Mouse (Mus musculus) midbrain, embryonic 10.5 days (tissue): ENCODE data around the gene Gnb3. TPM values are rescaled to one million over a fixed set of nuclear protein-coding genes. Genes with fewer than 3 reads are reported as not detected.
"Not testable (repeated sequence)": the region's sequence is repeated elsewhere in the genome, so short reads cannot be mapped to it uniquely, and the experiment has no call there.

ENCODE experiments used
- DNase-seq: peaks from one replicate; pipeline ENCODE4 v3.0.0-alpha.2; 2017; ENCODE audit warnings: low spot score
- H3K27ac ChIP-seq: fragments of 300-500 bp; sonication (generic); replicated peaks from 2 replicates; pipeline ENCODE4 v1.5.1; 2016; ENCODE audit warnings: mild to moderate bottlenecking
- H3K27me3 ChIP-seq: fragments of 300-500 bp; sonication (generic); 2 replicates; pipeline ENCODE4 v1.6.1; 2016; ENCODE audit warnings: low read depth, mild to moderate bottlenecking; ENCODE audit not compliant: poor library complexity, severe bottlenecking
- H3K36me3 ChIP-seq: fragments of 300-500 bp; sonication (generic); 2 replicates; pipeline ENCODE4 v1.6.1; 2016; ENCODE audit warnings: mild to moderate bottlenecking, moderate library complexity
- H3K4me1 ChIP-seq: fragments of 300-500 bp; sonication (generic); 2 replicates; pipeline ENCODE4 v1.6.1; 2016
- H3K4me3 ChIP-seq: fragments of 300-500 bp; sonication (generic); 2 replicates; pipeline ENCODE4 v1.5.1; 2016; ENCODE audit warnings: mild to moderate bottlenecking, moderate library complexity
- H3K9me3 ChIP-seq: fragments of 300-500 bp; sonication (generic); replicated peaks from 2 replicates; pipeline ENCODE4 v1.6.1; 2016; ENCODE audit warnings: mild to moderate bottlenecking
- WGBS: fragments of 180-500 bp; shearing (Covaris S2); methylation state at CpG from one replicate; pipeline ENCODE4 v1.1.7; 2016; 5-methylcytosine and 5-hydroxymethylcytosine counted together
- polyA plus RNA-seq: library from polyadenylated mRNA; unstranded; fragments of >200 nt; fragmentation: Nextera tagmentation; extraction: Ambion mirVana; gene quantifications from 2 replicates; pipeline ENCODE4 v1.2.1, GENCODE M21; 2016

Gene Gnb3
- polyA plus RNA-seq, 1 experiment from 2014 or later: 0.89 TPM

- H3K27ac ChIP-seq, H3K4me3 ChIP-seq, H3K36me3 ChIP-seq, H3K9me3 ChIP-seq, H3K27me3 ChIP-seq, DNase-seq: not testable (repeated sequence)
- H3K4me1 ChIP-seq: peaks cover 19% of the 10 kb centered on the region
- 12% methylated on average over 6 of the region's 9 CpGs for WGBS
Observed at GRCm38 (mm10) chr6:124802400-124802799, 37.7 kb downstream of the Gnb3 start.

GRCm38 (mm10) chr6:124796200-124796599 is 43.9 kb downstream of the Gnb3 start:
- 85% methylated on average over 2 of the region's 2 CpGs for WGBS
- Histone ChIP-seq H3K4me1 (no peaks in the 10 kb centered on the region), H3K9me3 (no peaks in the 10 kb centered on the region), H3K27me3 (no peaks in the 10 kb centered on the region), H3K36me3 (no peaks in the 10 kb centered on the region), H3K27ac (no peak overlapping the region), H3K4me3 (no peak overlapping the region)
- no peak for DNase-seq

- no peak overlapping the region for H3K4me3 ChIP-seq
- no peaks in the 10 kb centered on the region for H3K9me3 ChIP-seq
- H3K36me3 ChIP-seq: no peaks in the 10 kb centered on the region
- H3K4me1 ChIP-seq: no peaks in the 10 kb centered on the region
- no peak for DNase-seq
- WGBS: 88% methylated on average over 4 of the region's 4 CpGs
- no peaks in the 10 kb centered on the region for H3K27me3 ChIP-seq
- H3K27ac ChIP-seq: no peak overlapping the region
Observed at GRCm38 (mm10) chr6:124795781-124796180, 44.3 kb downstream of the Gnb3 start.

GRCm38 (mm10) chr6:124791911-124792310 is 48.2 kb downstream of the Gnb3 start:
- DNase-seq: no peak
- 81% methylated on average over 3 of the region's 3 CpGs for WGBS
- H3K9me3 ChIP-seq: no peaks in the 10 kb centered on the region
- H3K4me3 ChIP-seq: no peak overlapping the region
- H3K27me3 ChIP-seq: no peaks in the 10 kb centered on the region
- peaks cover 3% of the 10 kb centered on the region; the same call in 1 of the 2 replicates for H3K4me1 ChIP-seq
- no peak overlapping the region for H3K27ac ChIP-seq
- no peaks in the 10 kb centered on the region for H3K36me3 ChIP-seq

- no peaks in the 10 kb centered on the region for H3K27me3 ChIP-seq
- DNase-seq: no peak
- peaks cover 3% of the 10 kb centered on the region; the same call in 1 of the 2 replicates for H3K4me1 ChIP-seq
- H3K4me3 ChIP-seq: no peak overlapping the region
- H3K9me3 ChIP-seq: no peaks in the 10 kb centered on the region
- H3K27ac ChIP-seq: no peak overlapping the region
- WGBS: 79% methylated on average over 4 of the region's 4 CpGs
- no peaks in the 10 kb centered on the region for H3K36me3 ChIP-seq
Observed at GRCm38 (mm10) chr6:124790121-124790520, 50.0 kb downstream of the Gnb3 start.

- WGBS: 90% methylated on average over 4 of the region's 4 CpGs
Observed at GRCm38 (mm10) chr6:124789519-124789918, 50.6 kb downstream of the Gnb3 start.

GRCm38 (mm10) chr6:124787722-124788121 is 52.4 kb downstream of the Gnb3 start:
- H3K4me3 ChIP-seq: no peak overlapping the region
- no peaks in the 10 kb centered on the region for H3K9me3 ChIP-seq
- DNase-seq: no peak
- no peak overlapping the region for H3K27ac ChIP-seq
- WGBS: 80% methylated on average over 10 of the region's 10 CpGs
- H3K36me3 ChIP-seq: no peaks in the 10 kb centered on the region
- H3K4me1 ChIP-seq: peaks cover 7% of the 10 kb centered on the region
- no peaks in the 10 kb centered on the region for H3K27me3 ChIP-seq

More at GRCm38 (mm10) chr6:124789519-124789918, 50.6 kb downstream of the Gnb3 start:
- no peaks in the 10 kb centered on the region for H3K36me3 ChIP-seq
- peaks cover 3% of the 10 kb centered on the region; the same call in 1 of the 2 replicates for H3K4me1 ChIP-seq
- H3K27me3 ChIP-seq: no peaks in the 10 kb centered on the region
- DNase-seq: no peak
- H3K4me3 ChIP-seq: no peak overlapping the region
- H3K9me3 ChIP-seq: no peaks in the 10 kb centered on the region
- no peak overlapping the region for H3K27ac ChIP-seq

GRCm38 (mm10) chr6:124786756-124787420 is 53.2 kb downstream of the Gnb3 start:
- Histone ChIP-seq H3K9me3 (no peaks in the 10 kb centered on the region), H3K4me3 (no peak overlapping the region), H3K36me3 (no peaks in the 10 kb centered on the region), H3K27me3 (no peaks in the 10 kb centered on the region), H3K27ac (no peak overlapping the region), H3K4me1 (peaks cover 12% of the 10 kb centered on the region)
- whole genome bisulfite sequencing: 61% methylated on average over 8 of the region's 8 CpGs
- DNase-seq: no peak

Other genes starting within 250 kb of the Gnb3 start
- 0.11 TPM in 1 of 2 replicates, not detected in the other for gene C1s2, start 204.2 kb downstream of the Gnb3 start, polyA plus RNA-seq
- gene Lpcat3, start 177.2 kb downstream of the Gnb3 start, polyA plus RNA-seq: 35.8 and 38.7 TPM in 2 replicates
- gene Emg1, start 128.1 kb downstream of the Gnb3 start, polyA plus RNA-seq: 217 and 243 TPM in 2 replicates
- gene Phb2, start 127.9 kb downstream of the Gnb3 start, polyA plus RNA-seq: 401 and 471 TPM in 2 replicates
- gene Ptpn6, start 101.6 kb downstream of the Gnb3 start, polyA plus RNA-seq: 6.1 and 7.2 TPM in 2 replicates
- gene Grcc10, start 98.9 kb downstream of the Gnb3 start, polyA plus RNA-seq: 445 and 490 TPM in 2 replicates
- not detected in 2 replicates for gene Gm45234, start 84.3 kb downstream of the Gnb3 start, polyA plus RNA-seq
- gene Atn1, start 83.8 kb downstream of the Gnb3 start, polyA plus RNA-seq: 10.2 and 10.5 TPM in 2 replicates
- gene Eno2, start 70.6 kb downstream of the Gnb3 start, polyA plus RNA-seq: 4.6 and 6.5 TPM in 2 replicates
- 1.3 and 1.4 TPM in 2 replicates for gene Lrrc23, start 60.5 kb downstream of the Gnb3 start, polyA plus RNA-seq
- 8.8 and 10.0 TPM in 2 replicates for gene Spsb2, start 31.6 kb downstream of the Gnb3 start, polyA plus RNA-seq
- 786 and 953 TPM in 2 replicates for gene Tpi1, start 26.0 kb downstream of the Gnb3 start, polyA plus RNA-seq
- 212 and 228 TPM in 2 replicates for gene Usp5, start 10.8 kb downstream of the Gnb3 start, polyA plus RNA-seq
- gene Cdca3, start 10.7 kb downstream of the Gnb3 start, polyA plus RNA-seq: 258 and 273 TPM in 2 replicates
- 8.3 and 9.9 TPM in 2 replicates for gene P3h3, start 17.5 kb upstream of the Gnb3 start, polyA plus RNA-seq
- 2.8 and 3.6 TPM in 2 replicates for gene Gpr162, start 23.7 kb upstream of the Gnb3 start, polyA plus RNA-seq
- 0.05 TPM in 1 of 2 replicates, not detected in the other for gene Cd4, start 47.9 kb upstream of the Gnb3 start, polyA plus RNA-seq
- 1.0 and 1.5 TPM in 2 replicates for gene Lag3, start 71.4 kb upstream of the Gnb3 start, polyA plus RNA-seq
- 261 and 296 TPM in 2 replicates for gene Ptms, start 79.8 kb upstream of the Gnb3 start, polyA plus RNA-seq
- 428 and 435 TPM in 2 replicates for gene Mlf2, start 91.1 kb upstream of the Gnb3 start, polyA plus RNA-seq
- 140 and 142 TPM in 2 replicates for gene Cops7a, start 125.3 kb upstream of the Gnb3 start, polyA plus RNA-seq
- gene Pianp, start 156.4 kb upstream of the Gnb3 start, polyA plus RNA-seq: 0.81 and 2.1 TPM in 2 replicates
- gene Zfp384, start 168.9 kb upstream of the Gnb3 start, polyA plus RNA-seq: 9.3 and 9.5 TPM in 2 replicates
- 121 and 149 TPM in 2 replicates for gene Ing4, start 199.5 kb upstream of the Gnb3 start, polyA plus RNA-seq
- 10.1 and 14.2 TPM in 2 replicates for gene Acrbp, start 209.4 kb upstream of the Gnb3 start, polyA plus RNA-seq
- gene Lpar5, start 227.6 kb upstream of the Gnb3 start, polyA plus RNA-seq: 0.16 and 0.19 TPM in 2 replicates